Mouse (Mus musculus): ENCODE data around the gene Dyrk4. TPM values are rescaled to one million over a fixed set of nuclear protein-coding genes. Genes with fewer than 3 reads are reported as not detected.

Gene Dyrk4
- polyA plus RNA-seq (2017; shearing (Covaris generic)) = under 1 TPM; 0.20 to 0.50 TPM

DNA sequence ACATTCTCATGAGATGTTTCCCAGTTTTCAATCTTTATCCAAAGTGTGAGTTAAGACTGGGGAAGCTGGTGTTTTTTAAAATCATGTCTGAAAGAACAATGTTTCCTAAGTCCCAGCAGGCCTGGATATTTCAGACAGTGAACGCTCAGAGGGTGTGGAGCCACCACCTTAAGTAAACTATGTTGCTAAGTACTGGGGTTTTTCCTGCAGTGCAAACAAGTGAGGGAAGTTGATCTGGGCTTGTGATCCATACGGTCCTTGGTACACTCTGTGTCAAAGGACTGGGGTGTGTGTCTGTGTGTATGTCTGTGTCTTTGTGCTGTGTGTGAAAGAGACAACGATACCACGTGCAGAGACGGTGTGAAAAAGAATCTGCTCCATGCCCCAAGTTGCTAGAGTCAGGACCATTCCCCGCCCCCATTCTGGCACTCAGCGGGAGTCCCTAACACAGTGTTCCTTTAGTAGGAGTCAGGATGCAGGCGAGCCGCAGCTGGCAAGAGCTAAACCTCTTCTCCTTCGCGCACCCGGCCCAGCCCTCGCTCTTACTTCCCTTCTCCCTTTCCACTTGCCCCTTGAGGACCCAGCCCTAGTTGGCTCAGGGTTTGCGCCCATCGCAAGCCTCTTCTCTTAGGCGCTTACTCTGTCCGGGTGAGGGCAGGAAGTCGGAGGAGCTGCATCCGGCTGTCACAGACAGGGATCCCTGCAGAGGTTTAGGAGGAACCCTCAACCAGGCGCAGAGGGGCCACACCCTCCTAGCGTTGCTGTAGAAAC is at the start of gene Dyrk4:
Dyrk4 (minus strand) TSS at position 729 of the 771 bp plus-strand sequence.

DNA sequence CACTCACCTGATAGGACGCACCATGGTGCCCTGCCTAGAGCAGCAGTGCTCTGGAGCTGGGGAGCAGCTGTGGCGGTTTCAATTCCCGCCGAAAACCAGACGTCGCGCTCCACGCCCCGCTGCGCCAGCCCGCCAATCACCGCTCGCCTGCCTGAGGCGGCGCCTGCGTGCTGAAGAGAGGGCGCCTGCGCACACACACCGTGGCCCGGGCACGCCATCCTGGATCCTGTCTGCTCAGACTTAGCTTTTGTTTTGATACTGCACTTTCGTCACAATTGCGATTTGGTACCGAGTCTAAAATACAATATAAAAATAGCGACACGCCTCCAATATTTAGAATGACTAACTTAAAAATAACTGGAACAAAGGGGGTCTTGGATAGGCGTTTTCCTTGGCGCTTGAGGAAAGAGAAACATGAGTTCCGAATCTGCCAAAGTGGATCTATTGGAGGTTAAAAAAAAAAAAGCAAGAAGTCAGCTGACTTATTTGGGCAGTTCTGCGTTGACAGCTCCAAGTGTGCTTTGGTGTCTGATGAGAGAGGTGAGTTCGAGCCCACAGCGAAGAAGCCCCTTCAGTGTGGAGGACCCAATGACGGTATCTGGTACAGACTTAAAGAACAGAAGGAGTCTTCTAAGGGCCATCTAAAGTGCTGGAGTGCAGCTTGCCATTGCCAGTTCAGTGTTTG is 18.0 kb upstream of the Dyrk4 start, which contains the start of the genes Rad51ap1 and D6Wsu163e:
Rad51ap1 (minus strand) TSS at position 101 of the 685 bp plus-strand sequence.
D6Wsu163e (plus strand) TSS at position 476 of the 685 bp plus-strand sequence.

GRCm38 (mm10) chr6:126852881-126853280 is 68.8 kb downstream of the Dyrk4 start, which contains the start of gene Akap3:
Akap3 (plus strand) TSS chr6:126853098.

DNA sequence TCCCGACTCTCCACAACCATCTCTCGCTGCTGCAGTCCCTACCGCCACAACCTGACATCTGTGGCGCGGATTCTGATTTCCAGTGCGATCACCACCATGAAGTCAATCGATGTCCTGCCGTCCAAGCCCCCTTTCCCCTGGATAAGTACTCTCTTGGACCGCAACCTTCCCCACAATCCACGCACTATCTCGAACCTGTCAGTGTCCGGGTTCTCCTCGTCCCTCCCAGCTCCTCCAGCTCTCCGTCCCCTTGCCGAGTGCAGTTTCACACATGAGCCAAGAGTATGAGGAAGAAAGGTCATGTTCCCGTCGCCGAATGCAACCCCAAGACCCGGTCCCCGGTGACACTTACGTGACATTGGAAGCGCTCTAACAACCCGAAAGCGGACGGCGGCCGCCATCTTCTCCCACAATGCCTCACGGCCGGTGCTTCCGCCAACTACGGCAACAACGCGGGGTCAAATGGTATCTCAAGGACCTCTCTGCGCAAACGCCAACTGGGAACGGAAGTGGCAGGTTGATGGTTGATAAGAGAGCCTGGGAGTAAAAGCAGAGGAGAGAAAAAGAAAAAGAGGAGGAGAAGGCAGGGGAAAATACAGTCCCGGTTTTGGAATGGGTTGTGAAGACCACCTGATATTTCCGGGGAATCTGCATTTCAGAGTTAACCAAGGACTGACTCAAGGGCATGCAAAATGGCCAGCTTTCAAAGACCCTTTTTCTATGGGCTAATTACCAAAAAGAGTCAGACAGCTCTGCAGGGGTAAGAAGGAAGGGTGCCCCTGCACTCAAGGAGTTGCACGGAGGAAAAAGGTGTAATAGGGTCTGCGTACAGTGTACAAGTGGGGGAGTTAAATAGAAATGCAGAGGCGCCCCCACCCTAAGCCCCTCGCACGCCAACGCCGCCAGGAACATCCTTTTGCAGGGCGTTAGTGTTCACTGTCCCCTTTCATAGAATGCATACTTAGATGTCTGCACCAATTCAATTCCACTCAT is 72.6 kb downstream of the Dyrk4 start, which contains the start of gene Ndufa9:
Ndufa9 (minus strand) TSS at position 425 of the 993 bp plus-strand sequence.

Other genes with a start within 250 kb of the Dyrk4 start
- not detected for gene Kcna6, start 181.2 kb downstream of the Dyrk4 start, polyA plus RNA-seq (2017; shearing (Covaris generic))
- 100 to 1,000 TPM; 138 to 140 TPM for gene Ndufa9, start 72.7 kb downstream of the Dyrk4 start, polyA plus RNA-seq (2017; shearing (Covaris generic))
- gene Akap3, start 68.7 kb downstream of the Dyrk4 start, polyA plus RNA-seq (2017; shearing (Covaris generic)) = under 1 TPM; 0.05 to 0.40 TPM
- gene Rad51ap1, start 17.7 kb upstream of the Dyrk4 start, polyA plus RNA-seq (2017; shearing (Covaris generic)) = 10 to 100 TPM in 1 of 2 experiments, 1 to 10 TPM in 1; 2.5 to 11.4 TPM
- gene D6Wsu163e, start 18.1 kb upstream of the Dyrk4 start, polyA plus RNA-seq (2017; shearing (Covaris generic)) = 10 to 100 TPM; 13.5 to 20.9 TPM
- not detected for gene Fgf6, start 93.7 kb upstream of the Dyrk4 start, polyA plus RNA-seq (2017; shearing (Covaris generic))
- gene Fgf23, start 151.1 kb upstream of the Dyrk4 start, polyA plus RNA-seq (2017; shearing (Covaris generic)) = under 1 TPM in 1 of 2 experiments, not detected in 1; 0.34 TPM
- gene Tigar, start 187.7 kb upstream of the Dyrk4 start, polyA plus RNA-seq (2017; shearing (Covaris generic)) = 10 to 100 TPM in 1 of 2 experiments, 1 to 10 TPM in 1; 7.2 to 11.3 TPM
- 1,000 to 10,000 TPM; 1,085 to 1,259 TPM for gene Ccnd2, start 230.4 kb upstream of the Dyrk4 start, polyA plus RNA-seq (2017; shearing (Covaris generic))

Data from inflammation-experienced regulatory T-cells (primary cell).